Mouse (Mus musculus) kidney, embryonic 14.5 days (tissue): ENCODE results near the gene Cryaa. TPM values are rescaled to one million over a fixed set of nuclear protein-coding genes. Genes with fewer than 3 reads are reported as not detected.

Experiments
- ATAC-seq: fragments of 200-750 bp; cut with Nextera tagmentation; 2 replicates; pipeline ENCODE4 v1.8.0; 2017; ENCODE audit warnings: moderate number of reproducible peaks, mild to moderate bottlenecking, moderate TSS enrichment, moderate library complexity; ENCODE audit not compliant: low FRiP score, low TSS enrichment
- H3K27ac ChIP-seq: fragments of 300-500 bp; sonication (generic); 2 replicates; pipeline ENCODE4 v1.5.1; 2014; ENCODE audit warnings: low read depth, mild to moderate bottlenecking, low read length, moderate library complexity, mixed read lengths
- H3K27me3 ChIP-seq: fragments of 300-500 bp; sonication (generic); 2 replicates; pipeline ENCODE4 v1.6.1; 2014; ENCODE audit warnings: mild to moderate bottlenecking, low read length; ENCODE audit not compliant: control insufficient read depth, insufficient read depth
- H3K36me3 ChIP-seq: fragments of 300-500 bp; sonication (generic); 2 replicates; pipeline ENCODE4 v1.6.1; 2014; ENCODE audit warnings: low read length, mixed read lengths; ENCODE audit not compliant: control insufficient read depth, insufficient read depth
- H3K4me1 ChIP-seq: fragments of 300-500 bp; sonication (generic); 2 replicates; pipeline ENCODE4 v1.6.1; 2014; ENCODE audit warnings: low read length, mixed read lengths; ENCODE audit not compliant: control insufficient read depth, insufficient read depth
- H3K4me2 ChIP-seq: fragments of 300-500 bp; sonication (generic); replicated peaks from 2 replicates; pipeline ENCODE4 v1.6.1; 2014; ENCODE audit warnings: low read depth, mild to moderate bottlenecking, low read length
- H3K4me3 ChIP-seq: fragments of 300-500 bp; sonication (generic); 2 replicates; pipeline ENCODE4 v1.5.1; 2014; ENCODE audit warnings: mild to moderate bottlenecking, low read length
- H3K9ac ChIP-seq: fragments of 300-500 bp; sonication (generic); 2 replicates; pipeline ENCODE4 v1.6.1; 2014; ENCODE audit warnings: low read depth, mild to moderate bottlenecking, low read length, moderate library complexity
- H3K9me3 ChIP-seq: fragments of 300-500 bp; sonication (generic); 2 replicates; pipeline ENCODE4 v1.6.1; 2016; ENCODE audit warnings: low read length; ENCODE audit not compliant: control insufficient read depth
- WGBS: fragments of 180-500 bp; shearing (Covaris S2); extraction: QIAGEN DNeasy Blood & Tissue Kit; methylation state at CpG from one replicate; pipeline ENCODE4 v1.1.7; 2014; 5-methylcytosine and 5-hydroxymethylcytosine counted together
- polyA plus RNA-seq: library from polyadenylated mRNA; unstranded; fragments of >200 nt; fragmentation: Nextera tagmentation; extraction: Ambion mirVana; gene quantifications from 2 replicates; pipeline ENCODE4 v1.2.1, GENCODE M21; 2014

Cryaa gene
- polyA plus RNA-seq, 1 experiment from 2014 or later: not detected

- ATAC-seq: no peak
- Histone ChIP-seq H3K9ac (peak overlapping the region; percentile 98), H3K27me3 (no peaks in the 10 kb centered on the region), H3K4me1 (peaks cover 13% of the 10 kb centered on the region), H3K9me3 (no peaks in the 10 kb centered on the region), H3K36me3 (peaks cover 36% of the 10 kb centered on the region), H3K4me3 (peak overlapping the region; percentile 91), H3K4me2 (peak overlapping the region; percentile 88), H3K27ac (no peak overlapping the region)
- 45% methylated on average over 12 of the region's 12 CpGs for WGBS
Observed at GRCm38 (mm10) chr17:31657141-31657983, 20.2 kb upstream of the Cryaa start.

- under 1% methylated on average over 19 of the region's 27 CpGs for WGBS
- H3K4me2 ChIP-seq: peak overlapping the region; percentile 88
- peak overlapping the region; percentile 98 for H3K9ac ChIP-seq
- peak overlapping the region; percentile 78 for H3K27ac ChIP-seq
- H3K4me3 ChIP-seq: peak overlapping the region; percentile 91
- ATAC-seq: no peak
- H3K4me1 ChIP-seq: peaks cover 13% of the 10 kb centered on the region
- no peaks in the 10 kb centered on the region for H3K27me3 ChIP-seq
- H3K9me3 ChIP-seq: no peaks in the 10 kb centered on the region
- H3K36me3 ChIP-seq: peaks cover 29% of the 10 kb centered on the region
Observed at GRCm38 (mm10) chr17:31658136-31658467, 19.5 kb upstream of the Cryaa start.

- H3K36me3 ChIP-seq: peaks cover 24% of the 10 kb centered on the region
- no peaks in the 10 kb centered on the region for H3K27me3 ChIP-seq
- H3K4me3 ChIP-seq: peak within 1 kb of the TSS; percentile 91
- ATAC-seq: peak; percentile 99
- H3K9ac ChIP-seq: peak within 1 kb of the TSS; percentile 98
- H3K9me3 ChIP-seq: no peaks in the 10 kb centered on the region
- H3K27ac ChIP-seq: peak within 1 kb of the TSS; percentile 78
- under 1% methylated on average over 61 of the region's 77 CpGs for WGBS
- peaks cover 11% of the 10 kb centered on the region for H3K4me1 ChIP-seq
- H3K4me2 ChIP-seq: peak within 1 kb of the TSS; percentile 88
Observed at GRCm38 (mm10) chr17:31658468-31659185, 19.0 kb upstream of the Cryaa start, which contains the start of gene U2af1. TSS of gene U2af1 (minus strand) at chr17:31658892.

GRCm38 (mm10) chr17:31660661-31661250 lies 16.9 kb upstream of the Cryaa start:
- no peak for ATAC-seq
- no peaks in the 10 kb centered on the region for H3K27me3 ChIP-seq
- H3K27ac ChIP-seq: no peak overlapping the region
- WGBS: 73% methylated on average over 8 of the region's 8 CpGs
- no peaks in the 10 kb centered on the region for H3K9me3 ChIP-seq
- peaks cover 5% of the 10 kb centered on the region for H3K36me3 ChIP-seq
- H3K4me2 ChIP-seq: no peak overlapping the region
- H3K4me3 ChIP-seq: no peak overlapping the region
- no peak overlapping the region for H3K9ac ChIP-seq
- peaks cover 11% of the 10 kb centered on the region for H3K4me1 ChIP-seq

- H3K36me3 ChIP-seq: no peaks in the 10 kb centered on the region
- peaks cover 4% of the 10 kb centered on the region; the same call in 1 of the 2 replicates for H3K4me1 ChIP-seq
- no peak overlapping the region for H3K4me3 ChIP-seq
- no peaks in the 10 kb centered on the region for H3K27me3 ChIP-seq
- H3K9ac ChIP-seq: no peak overlapping the region
- H3K27ac ChIP-seq: no peak overlapping the region
- no peak overlapping the region for H3K4me2 ChIP-seq
- no peak for ATAC-seq
- H3K9me3 ChIP-seq: no peaks in the 10 kb centered on the region
Observed at GRCm38 (mm10) chr17:31662855-31663254, 14.8 kb upstream of the Cryaa start.

- 11% methylated on average over 4 of the region's 4 CpGs for WGBS
- Histone ChIP-seq H3K27ac (no peak overlapping the region), H3K4me2 (no peak overlapping the region), H3K4me1 (no peaks in the 10 kb centered on the region), H3K4me3 (no peak overlapping the region), H3K9me3 (no peaks in the 10 kb centered on the region), H3K27me3 (no peaks in the 10 kb centered on the region), H3K36me3 (no peaks in the 10 kb centered on the region), H3K9ac (no peak overlapping the region)
- ATAC-seq: peak; percentile 76; the same call in 1 of the 2 replicates
Observed at GRCm38 (mm10) chr17:31664760-31665159, 12.8 kb upstream of the Cryaa start.

- no peak for ATAC-seq
- H3K27ac ChIP-seq: no peak overlapping the region
- H3K4me2 ChIP-seq: no peak overlapping the region
- H3K9ac ChIP-seq: no peak overlapping the region
- no peaks in the 10 kb centered on the region for H3K9me3 ChIP-seq
- no peaks in the 10 kb centered on the region for H3K27me3 ChIP-seq
- H3K4me3 ChIP-seq: no peak overlapping the region
- no peaks in the 10 kb centered on the region for H3K4me1 ChIP-seq
- WGBS: 35% methylated on average over 8 of the region's 9 CpGs
- H3K36me3 ChIP-seq: no peaks in the 10 kb centered on the region
Observed at GRCm38 (mm10) chr17:31668306-31668705, 9.3 kb upstream of the Cryaa start.

GRCm38 (mm10) chr17:31670163-31670562 lies 7.4 kb upstream of the Cryaa start:
- Histone ChIP-seq H3K9ac (no peak overlapping the region), H3K27me3 (no peaks in the 10 kb centered on the region), H3K36me3 (no peaks in the 10 kb centered on the region), H3K4me3 (no peak overlapping the region), H3K27ac (no peak overlapping the region), H3K4me1 (no peaks in the 10 kb centered on the region), H3K4me2 (no peak overlapping the region), H3K9me3 (no peaks in the 10 kb centered on the region)
- no peak for ATAC-seq
- WGBS: 47% methylated on average over 11 of the region's 11 CpGs

GRCm38 (mm10) chr17:31671698-31672097 lies 5.9 kb upstream of the Cryaa start:
- Histone ChIP-seq H3K4me1 (no peaks in the 10 kb centered on the region), H3K4me2 (no peak overlapping the region), H3K4me3 (no peak overlapping the region), H3K27ac (no peak overlapping the region), H3K36me3 (no peaks in the 10 kb centered on the region), H3K9me3 (no peaks in the 10 kb centered on the region), H3K9ac (no peak overlapping the region), H3K27me3 (no peaks in the 10 kb centered on the region)
- WGBS: 50% methylated on average over 8 of the region's 8 CpGs
- no peak for ATAC-seq
